Mouse (Mus musculus) liver, embryonic 14.5 days (tissue): Measurements from ENCODE around the gene Mfap1a.
"Not testable (repeated sequence)": the region's sequence is repeated elsewhere in the genome, so short reads cannot be mapped to it uniquely, and the experiment has no call there.

ENCODE experiments used
- CTCF ChIP-seq: IDR thresholded peaks from 2 replicates; pipeline ENCODE4 v1.5.1; 2016; ENCODE audit warnings: antibody characterized with exemption, low read depth, control low read depth
- EP300 ChIP-seq: IDR thresholded peaks from 2 replicates; pipeline ENCODE4 v1.6.1; 2016; ENCODE audit warnings: antibody characterized with exemption, low read depth

- not testable (repeated sequence) for TF ChIP-seq EP300, CTCF
These were observed 37.5 kb downstream of the Mfap1a start for GRCm38 (mm10) chr2:121468982-121469381.
